Mouse (Mus musculus) urinary bladder, postnatal 4 days (tissue): ENCODE data around the gene Gfod2.

Experiments
- DNase-seq, 2 experiments: peaks; one replicate each; pipeline ENCODE4 v3.0.0; 2021 to 2022; ENCODE audit warnings: low spot score in 2 of 2

Gfod2 gene

DNA sequence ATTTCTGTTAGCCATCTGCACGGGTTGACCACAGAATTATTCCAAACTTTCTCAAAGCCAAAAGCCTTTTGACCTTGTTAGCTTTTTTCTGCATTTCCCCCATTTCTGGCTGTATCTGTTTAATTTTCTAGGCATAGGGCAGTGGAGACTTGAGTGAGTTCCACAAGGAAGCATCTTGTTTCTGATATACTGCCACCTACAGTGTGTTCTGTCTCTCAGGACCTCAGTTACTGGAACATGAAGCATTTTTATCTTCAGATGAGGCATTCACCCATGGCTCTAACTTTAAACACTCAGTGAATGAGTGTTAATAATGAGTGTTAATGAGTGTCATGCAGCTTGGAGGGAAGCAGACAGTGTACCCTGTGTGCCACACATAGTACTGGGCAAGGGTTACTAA lies 80.6 kb downstream of the Gfod2 start:
- no peak for DNase-seq
